Mouse (Mus musculus): ENCODE data around the gene C2cd3.

Gene C2cd3

GRCm38 (mm10) chr7:100371495-100372451 lies at the start of gene C2cd3, which contains the start of gene Ppme1:
Gene C2cd3, plus strand, starts transcription at chr7:100372233.
Gene Ppme1, minus strand, starts transcription at chr7:100372307.
- peak; percentile 97 for ATAC-seq (ENCODE audit: low TSS enrichment)

- ATAC-seq (ENCODE audit: low TSS enrichment) = no peak
Observed at GRCm38 (mm10) chr7:100323721-100324120, 48.3 kb upstream of the C2cd3 start.

- ATAC-seq (ENCODE audit: low TSS enrichment) = peak; percentile 51
Observed at GRCm38 (mm10) chr7:100325482-100325881, 46.6 kb upstream of the C2cd3 start.

- no peak for ATAC-seq (ENCODE audit: low TSS enrichment)
Observed at GRCm38 (mm10) chr7:100327514-100327913, 44.5 kb upstream of the C2cd3 start.

GRCm38 (mm10) chr7:100328636-100329035 lies 43.4 kb upstream of the C2cd3 start:
- ATAC-seq (ENCODE audit: low TSS enrichment) = no peak

GRCm38 (mm10) chr7:100331269-100331668 lies 40.8 kb upstream of the C2cd3 start:
- no peak for ATAC-seq (ENCODE audit: low TSS enrichment)

GRCm38 (mm10) chr7:100335921-100336320 lies 36.1 kb upstream of the C2cd3 start:
- no peak for ATAC-seq (ENCODE audit: low TSS enrichment)

- ATAC-seq (ENCODE audit: low TSS enrichment) = no peak
Observed at GRCm38 (mm10) chr7:100354984-100355383, 17.0 kb upstream of the C2cd3 start.

- ATAC-seq (ENCODE audit: low TSS enrichment) = no peak
Observed at GRCm38 (mm10) chr7:100356324-100356723, 15.7 kb upstream of the C2cd3 start.

GRCm38 (mm10) chr7:100356768-100357167 lies 15.3 kb upstream of the C2cd3 start:
- ATAC-seq (ENCODE audit: low TSS enrichment) = no peak

- ATAC-seq (ENCODE audit: low TSS enrichment) = no peak
Observed at GRCm38 (mm10) chr7:100357856-100358255, 14.2 kb upstream of the C2cd3 start.

GRCm38 (mm10) chr7:100363162-100363561 lies 8.9 kb upstream of the C2cd3 start:
- ATAC-seq (ENCODE audit: low TSS enrichment) = peak; percentile 85; the same call in 1 of the 2 replicates

GRCm38 (mm10) chr7:100364888-100365287 lies 7.1 kb upstream of the C2cd3 start:
- no peak for ATAC-seq (ENCODE audit: low TSS enrichment)

- ATAC-seq (ENCODE audit: low TSS enrichment) = no peak
Observed at GRCm38 (mm10) chr7:100372452-100372980, 483 bp downstream of the C2cd3 start.

- peak; percentile 60; the same call in 1 of the 2 replicates for ATAC-seq (ENCODE audit: low TSS enrichment)
Observed at GRCm38 (mm10) chr7:100378257-100378656, 6.2 kb downstream of the C2cd3 start.

- ATAC-seq (ENCODE audit: low TSS enrichment) = no peak; the same call in 1 of the 2 replicates
Observed at GRCm38 (mm10) chr7:100381161-100381560, 9.1 kb downstream of the C2cd3 start.

- peak; percentile 45; the same call in 1 of the 2 replicates for ATAC-seq (ENCODE audit: low TSS enrichment)
Observed at GRCm38 (mm10) chr7:100383207-100383606, 11.2 kb downstream of the C2cd3 start.

- ATAC-seq (ENCODE audit: low TSS enrichment) = peak; percentile 83
Observed at GRCm38 (mm10) chr7:100388174-100388573, 16.1 kb downstream of the C2cd3 start.

GRCm38 (mm10) chr7:100390166-100390565 lies 18.1 kb downstream of the C2cd3 start:
- peak; percentile 77 for ATAC-seq (ENCODE audit: low TSS enrichment)

GRCm38 (mm10) chr7:100392265-100392664 lies 20.2 kb downstream of the C2cd3 start:
- no peak for ATAC-seq (ENCODE audit: low TSS enrichment)

GRCm38 (mm10) chr7:100399231-100399913 lies 27.3 kb downstream of the C2cd3 start:
- ATAC-seq (ENCODE audit: low TSS enrichment) = no peak

- ATAC-seq (ENCODE audit: low TSS enrichment) = no peak
Observed at GRCm38 (mm10) chr7:100400899-100401539, 29.0 kb downstream of the C2cd3 start.

All from frontal cortex, adult (tissue).